Comparison of ENCODE assay signal across 8 mouse cellular contexts in genomic region chr5:36323526-36323925, GRCm38 (mm10).
DNase-seq lines count a peak whose midpoint lies in the region; ATAC-seq and TF ChIP-seq lines count a peak whose summit lies in the region.

No protein-coding gene starts in this region.

- H3K9me3 ChIP-seq in CH12.LX (replicated peaks; ENCODE audit: low read length): no peaks in the 10 kb centered on the region
- no peaks in the 10 kb centered on the region for H3K9me3 ChIP-seq in forebrain, embryonic 16.5 days (ENCODE audit: control insufficient read depth, low read length)
- no peaks in the 10 kb centered on the region for H3K9me3 ChIP-seq in lung, embryonic 15.5 days

- in situ Hi-C loops in CH12.LX (cut with MboI; ENCODE audit: low pct_ligation_motif_present, low pct_unique_long_range_greater_than_20kb, low sequenced_read_pairs): loop anchor here (5.0 kb wide), 1 partner anchor 74 kb away; the partner anchor contains the start of gene Sorcs2

- 12% methylated on average over 2 of the region's 2 CpGs for WGBS in forebrain, embryonic 16.5 days
- WGBS in large intestine, adult 2 months: 2% methylated on average over 2 of the region's 2 CpGs
- 8% methylated on average over 2 of the region's 2 CpGs for WGBS in lung, embryonic 15.5 days
- WGBS in thymus, adult 2 months: 8% methylated on average over 2 of the region's 2 CpGs

- no peak overlapping the region for H3K4me2 ChIP-seq in CH12.LX (ENCODE audit: insufficient read depth, low read depth, poor library complexity, severe bottlenecking)
- no peak overlapping the region for H3K4me2 ChIP-seq in forebrain, embryonic 16.5 days (ENCODE audit: low read length)
- H3K4me2 ChIP-seq in lung, embryonic 15.5 days: no peak overlapping the region

- no peak for TF ChIP-seq EP300 in CH12.LX (IDR thresholded peaks at IDR 0.05; ENCODE audit: low read length)

- H3K27ac ChIP-seq in CH12.LX (ENCODE audit: insufficient read depth, low read depth): no peak overlapping the region
- H3K27ac ChIP-seq in forebrain, embryonic 16.5 days (ENCODE audit: low read length): no peak overlapping the region
- peak overlapping the region; percentile 62 for H3K27ac ChIP-seq in lung, embryonic 15.5 days
- no peak overlapping the region for H3K27ac ChIP-seq in thymus, adult 2 months (ENCODE audit: control insufficient read depth, insufficient read depth, low read length)

- no peaks in the 10 kb centered on the region for H3K79me2 ChIP-seq in CH12.LX (replicated peaks; ENCODE audit: control insufficient read depth, extremely low read depth, insufficient read depth, poor library complexity, severe bottlenecking)

- TF ChIP-seq RAD21 in CH12.LX (IDR thresholded peaks at IDR 0.05; ENCODE audit: low read depth, low read length): peak; percentile 72

- dilution Hi-C loops in CH12.LX (cut with MboI; ENCODE audit: extremely low pct_ligation_motif_present, extremely low pct_unique_long_range_greater_than_20kb, low sequenced_read_pairs): no loop called here

- peaks cover 49% of the 10 kb centered on the region for H3K27me3 ChIP-seq in CH12.LX (replicated peaks)
- H3K27me3 ChIP-seq in forebrain, embryonic 16.5 days (replicated peaks; ENCODE audit: control insufficient read depth, insufficient read depth, low read length): no peaks in the 10 kb centered on the region
- no peaks in the 10 kb centered on the region for H3K27me3 ChIP-seq in lung, embryonic 15.5 days
- H3K27me3 ChIP-seq in thymus, adult 2 months (ENCODE audit: control insufficient read depth, insufficient read depth, low read length): no peaks in the 10 kb centered on the region

- peak; percentile 71 to 84 for TF ChIP-seq CTCF in CH12.LX (conservative IDR thresholded peaks at IDR 0.05 in 1 of 2, IDR thresholded peaks at IDR 0.05 in 1 of 2; ENCODE audit: low read depth in 2 of 2, low read length in 2 of 2)
- peak; percentile 94 for TF ChIP-seq CTCF in thymus, adult 2 months (IDR thresholded peaks at IDR 0.05; ENCODE audit: borderline replicate concordance, control insufficient read depth, extremely low read depth, insufficient read depth, low read length, poor library complexity)

- intact Hi-C loops in heart, postnatal 36 days (cut with DNase I): loop anchor here (1.0 to 2.0 kb wide), 3 partner anchors 75 to 341 kb away; partner anchors contain the start of gene Sorcs2

- H3K36me3 ChIP-seq in CH12.LX (replicated peaks in 1 of 2; ENCODE audit: control insufficient read depth in 1 of 2, insufficient read depth in 1 of 2, low read length in 1 of 2): no peaks in the 10 kb centered on the region
- no peaks in the 10 kb centered on the region for H3K36me3 ChIP-seq in forebrain, embryonic 16.5 days (ENCODE audit: control insufficient read depth, insufficient read depth)
- H3K36me3 ChIP-seq in lung, embryonic 15.5 days: no peaks in the 10 kb centered on the region
- no peaks in the 10 kb centered on the region for H3K36me3 ChIP-seq in thymus, adult 2 months (ENCODE audit: control insufficient read depth, insufficient read depth, low read length)

- H3K9ac ChIP-seq in CH12.LX (ENCODE audit: insufficient read depth, low read depth): no peak overlapping the region
- H3K9ac ChIP-seq in forebrain, embryonic 16.5 days (replicated peaks; ENCODE audit: low read depth, low read length): no peak overlapping the region
- no peak overlapping the region for H3K9ac ChIP-seq in lung, embryonic 15.5 days

- H3K4me3 ChIP-seq in CH12.LX (replicated peaks in 1 of 3; ENCODE audit: low read depth in 2 of 3, low read length in 2 of 3, poor library complexity in 1 of 3): no peak overlapping the region
- H3K4me3 ChIP-seq in forebrain, embryonic 16.5 days (replicated peaks; ENCODE audit: low read length): no peak overlapping the region
- H3K4me3 ChIP-seq in lung, embryonic 15.5 days: no peak overlapping the region
- H3K4me3 ChIP-seq in thymus, adult 2 months (ENCODE audit: control insufficient read depth, insufficient read depth, low read length): no peak overlapping the region

- DNase-seq in CH12.LX (ENCODE audit: extremely low read depth): peak; percentile 44
- peak; percentile 12 for DNase-seq in c-Kit-positive CD71-positive TER-119-positive erythroid progenitor cells, embryonic 14.5 days (ENCODE audit: low spot score)
- DNase-seq in heart, postnatal 36 days: peak; percentile 82 to 87
- peak; percentile 67 for DNase-seq in large intestine, adult 2 months (ENCODE audit: low read depth, low spot score)
- DNase-seq in ovary, postnatal 10 days (ENCODE audit: low spot score): peak; percentile 47
- peak; percentile 78 for DNase-seq in thymus, adult 2 months

- peak; percentile 77 for ATAC-seq in forebrain, embryonic 16.5 days
- peak; percentile 72 for ATAC-seq in lung, embryonic 15.5 days (ENCODE audit: borderline replicate concordance, extremely low read depth, low FRiP score, low TSS enrichment)

- no peak for TF ChIP-seq POLR2A in CH12.LX (IDR thresholded peaks at IDR 0.05; ENCODE audit: low read depth, low read length)
- TF ChIP-seq POLR2A in thymus, adult 2 months (IDR thresholded peaks at IDR 0.05; ENCODE audit: control insufficient read depth, extremely low read depth, insufficient read depth, low read length, poor library complexity): no peak

- peaks cover 0 to 4% of the 10 kb centered on the region in 2 experiments; a peak in 1 of 4 replicates for H3K4me1 ChIP-seq in CH12.LX (ENCODE audit: control insufficient read depth in 1 of 2, insufficient read depth in 2 of 2)
- peaks cover 9% of the 10 kb centered on the region; the same call in 1 of the 2 replicates for H3K4me1 ChIP-seq in forebrain, embryonic 16.5 days (replicated peaks; ENCODE audit: control insufficient read depth, insufficient read depth, low read length)
- H3K4me1 ChIP-seq in lung, embryonic 15.5 days: peaks cover 66% of the 10 kb centered on the region
- H3K4me1 ChIP-seq in thymus, adult 2 months (replicated peaks; ENCODE audit: control insufficient read depth, insufficient read depth, low read length): peaks cover 15% of the 10 kb centered on the region

TF ChIP-seq in CH12.LX, 34 proteins besides CTCF, POLR2A, EP300 and RAD21:
- TF ChIP-seq JUND (conservative IDR thresholded peaks at IDR 0.05; ENCODE audit: low read depth, low read length): no peak
- TF ChIP-seq ZC3H11A (IDR thresholded peaks at IDR 0.05; ENCODE audit: low read depth, low read length): no peak; the same call in 1 of the 2 replicates
- TF ChIP-seq BHLHE40 (IDR thresholded peaks at IDR 0.05; ENCODE audit: low read depth, low read length): no peak
- TF ChIP-seq SMC3 (IDR thresholded peaks at IDR 0.05; ENCODE audit: low read depth, low read length): peak; percentile 92
- TF ChIP-seq TBP (conservative IDR thresholded peaks at IDR 0.05; ENCODE audit: low read depth, low read length): no peak

Comparison
In these comparisons a context has a peak if more than half of its experiments do, and no peak if none do; other contexts are left out.
1. DNase-seq: peak in every context shown above with its lines; median percentile 84 in heart, postnatal 36 days; 78 in thymus, adult 2 months; 67 in large intestine, adult 2 months; 47 in ovary, postnatal 10 days; 44 in CH12.LX; 12 in c-Kit-positive CD71-positive TER-119-positive erythroid progenitor cells, embryonic 14.5 days.